ENCODE assay signal across 12 mouse cellular contexts in the genomic region with DNA sequence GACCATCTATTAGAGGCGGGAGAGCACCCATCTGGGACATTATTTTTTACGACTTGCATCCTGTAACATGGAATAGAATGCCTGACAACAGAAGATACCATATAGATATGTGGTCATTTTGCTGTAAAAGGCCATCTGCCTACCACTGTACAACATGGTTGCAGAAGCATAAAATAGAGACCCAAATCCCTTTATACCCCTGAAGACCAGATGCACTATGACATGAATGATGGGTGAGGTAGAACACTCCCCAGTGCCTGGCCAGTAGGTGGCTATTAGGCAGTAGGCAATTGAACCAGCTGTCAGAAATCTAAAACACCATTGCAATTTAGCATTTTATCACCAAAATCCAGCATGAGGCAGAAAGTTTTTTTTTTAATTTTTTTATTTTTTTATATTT.
"Had no signal": no experiment of that assay in that cellular context is flagged by ENCODE, and none has a peak within 500 bp of the region (broad histone marks: within the 10 kb centered on the region; RNA-seq: fewer than 3 reads in every experiment).

No protein-coding gene starts in this region.

- H3K4me1 ChIP-seq: liver, embryonic 12.5 days; megakaryocyte, embryonic 14.5 days; midbrain, embryonic 12.5 days had no signal

- H3K27ac ChIP-seq: kidney, postnatal 0 days; liver, embryonic 12.5 days; macrophage; midbrain, embryonic 12.5 days; stomach, postnatal 0 days had no signal

- H3K4me3 ChIP-seq: limb, embryonic 15.5 days; liver, embryonic 12.5 days; megakaryocyte, embryonic 14.5 days; midbrain, embryonic 12.5 days had no signal

- H3K27me3 ChIP-seq: limb, embryonic 15.5 days; liver, embryonic 12.5 days; megakaryocyte, embryonic 14.5 days; midbrain, embryonic 12.5 days had no signal

- H3K36me3 ChIP-seq: limb, embryonic 15.5 days; liver, embryonic 12.5 days; midbrain, embryonic 12.5 days had no signal

- H3K4me2 ChIP-seq: limb, embryonic 15.5 days; liver, embryonic 12.5 days; lung, embryonic 14.5 days; midbrain, embryonic 12.5 days had no signal

- ATAC-seq: intestine, postnatal 0 days; liver, embryonic 12.5 days had no signal

- H3K9me3 ChIP-seq: limb, embryonic 15.5 days; midbrain, embryonic 12.5 days had no signal

- DNase-seq: kidney, adult 9 months; lung, postnatal 14 days; thymus, postnatal 4 days had no signal

- H3K9ac ChIP-seq: limb, embryonic 15.5 days; liver, embryonic 12.5 days; lung, embryonic 14.5 days; midbrain, embryonic 12.5 days had no signal
